Mouse (Mus musculus): Measurements from ENCODE around the gene Zfp366. TPM values are rescaled to one million over a fixed set of nuclear protein-coding genes. Genes with fewer than 3 reads are reported as not detected.

Gene Zfp366
- 0.06 TPM in 1 of 2 replicates, not detected in the other for total RNA-seq (2023)

GRCm38 (mm10) chr13:99184155-99184886 lies at the start of gene Zfp366:
Gene Zfp366 (plus strand): TSS chr13:99184823.

Other genes with a start within 250 kb of the Zfp366 start
- not detected in 2 replicates for gene 1700024P04Rik, start 200.3 kb upstream of the Zfp366 start, total RNA-seq (2023)
- 13.5 and 14.9 TPM in 2 replicates for gene Ptcd2, start 159.9 kb downstream of the Zfp366 start, total RNA-seq (2023)
- 3.6 and 5.0 TPM in 2 replicates for gene Mrps27, start 160.0 kb downstream of the Zfp366 start, total RNA-seq (2023)